In genomic region chr11:24242096-24242495, GRCm38 (mm10) we compare ENCODE assay signal across 20 mouse cellular contexts.
"Had no signal": no experiment of that assay in that cellular context is flagged by ENCODE, and none has a peak within 500 bp of the region (broad histone marks: within the 10 kb centered on the region; RNA-seq: fewer than 3 reads in every experiment).

No protein-coding gene starts in this region.

- H3K36me3 ChIP-seq: midbrain, embryonic 12.5 days had no signal

- H3K27ac ChIP-seq: hindbrain, postnatal 0 days; kidney, postnatal 0 days; layer of hippocampus, adult 2 months; left cerebral cortex, adult 2 months; liver, embryonic 14.5 days; midbrain, embryonic 12.5 days had no signal

- H3K9me3 ChIP-seq: midbrain, embryonic 12.5 days had no signal

- ATAC-seq: hindbrain, postnatal 0 days; inflammation-experienced regulatory T-cells, adult 6 months; midbrain, embryonic 16.5 days had no signal

- H3K4me1 ChIP-seq: midbrain, embryonic 12.5 days had no signal

- H3K4me3 ChIP-seq: layer of hippocampus, adult 2 months; left cerebral cortex, adult 2 months; midbrain, embryonic 12.5 days; myocyte had no signal

- H3K27me3 ChIP-seq: midbrain, embryonic 12.5 days had no signal

- DNase-seq: kidney, adult 2 months; kidney, postnatal 25 days; layer of hippocampus, postnatal 36 days; lung, adult 2 months; lung, postnatal 14 days; lung, postnatal 4 days; right cerebral cortex, postnatal 14 days; right cerebral cortex, postnatal 4 days; thymus, adult 2 months; thymus, postnatal 14 days; thymus, postnatal 4 days had no signal

- H3K4me2 ChIP-seq: midbrain, embryonic 12.5 days had no signal

- H3K9ac ChIP-seq: liver, embryonic 14.5 days; midbrain, embryonic 12.5 days had no signal
